Mouse (Mus musculus): ENCODE data around the gene Cacna1c.

GRCm38 (mm10) chr6:118756511-118756910 is 439.7 kb downstream of the Cacna1c start:
- TF ChIP-seq ZNF384 (IDR thresholded peaks at IDR 0.05; ENCODE audit: low read depth, low read length) (no peak), ZC3H11A (IDR thresholded peaks at IDR 0.05; ENCODE audit: borderline replicate concordance, low read depth, low read length) (no peak), CHD2 (IDR thresholded peaks at IDR 0.05; ENCODE audit: low read depth, low read length) (no peak), HCFC1 (IDR thresholded peaks at IDR 0.05; ENCODE audit: borderline replicate concordance, insufficient read depth, low read length) (no peak), MAFK (IDR thresholded peaks at IDR 0.05; ENCODE audit: insufficient read depth, low read depth, low read length) (no peak)
